Mouse (Mus musculus) heart, embryonic 15.5 days (tissue): ENCODE measurements around the gene Asb13. TPM values are rescaled to one million over a fixed set of nuclear protein-coding genes. Genes with fewer than 3 reads are reported as not detected.

Experiments used
- ATAC-seq: fragments of 200-750 bp; cut with Nextera tagmentation; replicated peaks from 2 replicates; pipeline ENCODE4 v1.8.0; 2017; ENCODE audit warnings: low read depth, moderate TSS enrichment; ENCODE audit not compliant: insufficient number of reproducible peaks, insufficient read depth, low FRiP score
- H3K27ac ChIP-seq: fragments of 300-500 bp; sonication (generic); 2 replicates; pipeline ENCODE4 v1.5.1; 2015; ENCODE audit warnings: mild to moderate bottlenecking, inconsistent platforms
- H3K27me3 ChIP-seq: fragments of 300-500 bp; sonication (generic); 2 replicates; pipeline ENCODE4 v1.6.1; 2015; ENCODE audit warnings: inconsistent platforms
- H3K36me3 ChIP-seq: fragments of 300-500 bp; sonication (generic); 2 replicates; pipeline ENCODE4 v1.6.1; 2015; ENCODE audit warnings: mild to moderate bottlenecking, inconsistent platforms
- H3K4me1 ChIP-seq: fragments of 300-500 bp; sonication (generic); replicated peaks from 2 replicates; pipeline ENCODE4 v1.6.1; 2015; ENCODE audit warnings: inconsistent platforms
- H3K4me2 ChIP-seq: fragments of 300-500 bp; sonication (generic); 2 replicates; pipeline ENCODE4 v1.6.1; 2015; ENCODE audit warnings: inconsistent platforms, mild to moderate bottlenecking, moderate library complexity
- H3K4me3 ChIP-seq: fragments of 300-500 bp; sonication (generic); 2 replicates; pipeline ENCODE4 v1.5.1; 2015; ENCODE audit warnings: mild to moderate bottlenecking, inconsistent platforms
- H3K9ac ChIP-seq: fragments of 300-500 bp; sonication (generic); 2 replicates; pipeline ENCODE4 v1.6.1; 2015; ENCODE audit warnings: mild to moderate bottlenecking, inconsistent platforms
- H3K9me3 ChIP-seq: fragments of 300-500 bp; sonication (generic); replicated peaks from 2 replicates; pipeline ENCODE4 v1.6.1; 2016; ENCODE audit warnings: inconsistent platforms
- WGBS: fragments of 180-500 bp; shearing (Covaris S2); methylation state at CpG from one replicate; pipeline ENCODE4 v1.1.7; 2015; ENCODE audit warnings: mixed read lengths; 5-methylcytosine and 5-hydroxymethylcytosine counted together
- polyA plus RNA-seq: library from polyadenylated mRNA; unstranded; fragments of >200 nt; fragmentation: Nextera tagmentation; extraction: Ambion mirVana; gene quantifications from 2 replicates; pipeline ENCODE4 v1.2.1, GENCODE M21; 2015

The Asb13 gene
- polyA plus RNA-seq, 1 experiment from 2014 or later: 4.7 TPM

DNA sequence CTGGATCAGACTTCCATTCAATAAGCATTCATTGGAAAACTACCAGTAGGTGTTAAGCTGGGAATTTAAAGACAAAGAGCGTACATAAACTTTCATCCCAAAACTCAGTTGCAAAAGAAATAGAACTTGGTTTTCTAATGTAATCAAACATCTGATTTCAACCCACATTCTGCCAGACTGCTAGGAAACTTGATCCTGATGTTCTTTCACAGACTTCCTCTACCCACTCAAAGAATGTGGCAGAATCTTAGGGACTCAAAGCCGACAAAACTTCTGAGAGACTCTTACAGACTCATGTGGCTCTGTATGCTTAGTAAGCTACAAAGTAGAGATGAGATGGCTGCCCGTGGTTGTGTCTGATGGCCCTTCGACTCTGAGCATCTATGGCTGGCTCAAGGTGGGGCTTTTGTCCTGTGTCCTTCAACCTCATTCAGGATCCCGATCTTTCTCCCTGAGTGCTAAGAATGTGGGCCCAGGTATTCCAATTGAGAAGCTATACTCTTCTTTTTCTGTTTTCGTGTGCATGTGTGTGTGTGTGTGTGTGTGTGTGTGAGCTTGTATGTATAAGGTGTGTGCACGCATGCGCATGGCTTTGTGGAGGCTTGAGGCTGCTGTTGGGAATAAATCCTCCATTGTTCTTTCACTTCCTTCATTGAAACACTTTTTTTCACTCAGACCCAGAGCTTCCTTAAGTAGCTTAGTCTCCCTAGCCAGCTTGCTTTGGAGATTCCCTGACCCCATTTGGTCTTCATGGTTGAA, 63.3 kb downstream of the Asb13 start:
- H3K9ac ChIP-seq: no peak overlapping the region
- H3K27me3 ChIP-seq: no peaks in the 10 kb centered on the region
- no peak for ATAC-seq
- H3K36me3 ChIP-seq: no peaks in the 10 kb centered on the region
- H3K9me3 ChIP-seq: no peaks in the 10 kb centered on the region
- 78% methylated on average over 8 of the region's 8 CpGs for WGBS
- no peak overlapping the region for H3K4me3 ChIP-seq
- H3K27ac ChIP-seq: no peak overlapping the region
- peaks cover 19% of the 10 kb centered on the region for H3K4me1 ChIP-seq
- no peak overlapping the region for H3K4me2 ChIP-seq

DNA sequence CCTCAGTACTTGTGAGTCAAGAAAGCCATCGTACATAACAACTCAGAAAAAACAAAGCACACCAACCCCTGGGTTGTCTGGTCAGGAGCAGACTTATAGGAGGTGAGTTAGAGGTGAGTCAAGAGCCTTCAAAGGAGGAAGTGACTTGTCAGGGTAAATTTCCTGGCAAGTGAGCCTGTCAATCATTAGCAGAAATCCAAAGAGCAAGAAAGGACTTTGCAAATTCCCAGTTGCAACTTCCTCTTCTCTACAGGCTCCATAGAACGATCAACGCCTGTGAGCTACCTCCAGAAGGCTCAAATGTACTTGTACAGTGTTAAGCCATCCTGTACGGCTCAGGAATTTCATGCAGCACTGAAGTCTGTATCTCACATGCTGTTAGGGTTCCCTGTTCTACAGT, 66.9 kb downstream of the Asb13 start:
- H3K4me2 ChIP-seq: no peak overlapping the region
- no peak overlapping the region for H3K9ac ChIP-seq
- no peaks in the 10 kb centered on the region for H3K9me3 ChIP-seq
- H3K36me3 ChIP-seq: no peaks in the 10 kb centered on the region
- 57% methylated on average over 4 of the region's 4 CpGs for WGBS
- ATAC-seq: no peak
- no peak overlapping the region for H3K27ac ChIP-seq
- H3K4me1 ChIP-seq: peaks cover 3% of the 10 kb centered on the region
- H3K4me3 ChIP-seq: no peak overlapping the region
- no peaks in the 10 kb centered on the region for H3K27me3 ChIP-seq

Other genes starting within 250 kb of the Asb13 start
- 303 and 307 TPM in 2 replicates for gene Gdi2, start 96.0 kb upstream of the Asb13 start, polyA plus RNA-seq
- gene Fam208b, start 22.9 kb upstream of the Asb13 start, polyA plus RNA-seq: 8.8 and 9.3 TPM in 2 replicates
- gene Calml3, start 170.3 kb downstream of the Asb13 start, polyA plus RNA-seq: 0.37 TPM in 1 of 2 replicates, not detected in the other
- gene Calm4, start 203.7 kb downstream of the Asb13 start, polyA plus RNA-seq: 0.20 and 0.64 TPM in 2 replicates
- gene Calm5, start 220.1 kb downstream of the Asb13 start, polyA plus RNA-seq: not detected in 2 replicates